Mouse (Mus musculus) heart, adult 2 months (tissue): Measurements from ENCODE around the gene Csf2rb2. TPM values are rescaled to one million over a fixed set of nuclear protein-coding genes. Genes with fewer than 3 reads are reported as not detected.

Source experiments
- DNase-seq, 2 experiments: peaks; one replicate each; pipeline ENCODE4 v3.0.0; 2021
- H3K27ac ChIP-seq: fragments of 200-600 bp; 2 replicates; pipeline ENCODE4 v1.8.1; 2022
- H3K27me3 ChIP-seq: fragments of 200-500 bp; 2 replicates; pipeline ENCODE4 v1.6.1; 2012; ENCODE audit warnings: mild to moderate bottlenecking, low read length, inconsistent platforms, mixed read lengths; ENCODE audit not compliant: control insufficient read depth, insufficient read depth
- H3K36me3 ChIP-seq: fragments of 200-500 bp; 2 replicates; pipeline ENCODE4 v1.6.1; 2012; ENCODE audit warnings: low read length, inconsistent platforms; ENCODE audit not compliant: control insufficient read depth, insufficient read depth
- H3K4me1 ChIP-seq: fragments of 200-500 bp; 2 replicates; pipeline ENCODE4 v1.6.1; 2011; ENCODE audit warnings: low read length; ENCODE audit not compliant: control insufficient read depth, insufficient read depth
- H3K4me3 ChIP-seq: fragments of 200-600 bp; 2 replicates; pipeline ENCODE4 v1.8.1; 2022
- H3K79me2 ChIP-seq: fragments of 200-500 bp; replicated peaks from 2 replicates; pipeline ENCODE4 v1.6.1; 2012; ENCODE audit warnings: mild to moderate bottlenecking, inconsistent platforms, low read length, moderate library complexity, mixed read lengths; ENCODE audit not compliant: control insufficient read depth, insufficient read depth
- H3K9ac ChIP-seq: fragments of 200-500 bp; 2 replicates; pipeline ENCODE4 v1.6.1; 2012; ENCODE audit warnings: low read depth, mild to moderate bottlenecking, control low read depth, inconsistent platforms, low read length, mixed read lengths
- CTCF ChIP-seq: fragments of 200-600 bp; IDR thresholded peaks from 2 replicates; pipeline ENCODE4 v1.8.1; 2022; ENCODE audit warnings: antibody characterized with exemption, mild to moderate bottlenecking, moderate library complexity
- EP300 ChIP-seq: fragments of 200-500 bp; IDR thresholded peaks from 2 replicates; pipeline ENCODE4 v1.6.1; 2011; ENCODE audit warnings: low read depth, low read length, control low read depth; ENCODE audit not compliant: insufficient read depth
- POLR2A ChIP-seq: fragments of 200-500 bp; IDR thresholded peaks from 2 replicates; pipeline ENCODE4 v1.6.1; 2011; ENCODE audit warnings: mild to moderate bottlenecking, low read depth, low read length, control low read depth; ENCODE audit not compliant: insufficient read depth
- WGBS: fragments of 180-500 bp; shearing (Covaris S2); methylation state at CpG from one replicate; pipeline ENCODE4 v1.1.7; 2018; 5-methylcytosine and 5-hydroxymethylcytosine counted together
- intact Hi-C: fragments of 180-260 bp; cut with DNase I; formaldehyde crosslinking; loops from one replicate; pipeline ENCODE4 v1.15.1; 2025
- polyA plus RNA-seq: library from polyadenylated mRNA; depleted of rRNA; stranded (reverse); fragments of >200 nt; gene quantifications from 2 replicates; pipeline ENCODE4 v1.2.3, GENCODE M21; 2012
- total RNA-seq, 2 experiments: library from RNA; stranded (reverse); gene quantifications; 2 replicates each; pipeline ENCODE4 v1.2.3; 2021

The Csf2rb2 gene
- total and polyA plus RNA-seq, 3 experiments: 0.75 to 1.6 (median 0.84) TPM

DNA sequence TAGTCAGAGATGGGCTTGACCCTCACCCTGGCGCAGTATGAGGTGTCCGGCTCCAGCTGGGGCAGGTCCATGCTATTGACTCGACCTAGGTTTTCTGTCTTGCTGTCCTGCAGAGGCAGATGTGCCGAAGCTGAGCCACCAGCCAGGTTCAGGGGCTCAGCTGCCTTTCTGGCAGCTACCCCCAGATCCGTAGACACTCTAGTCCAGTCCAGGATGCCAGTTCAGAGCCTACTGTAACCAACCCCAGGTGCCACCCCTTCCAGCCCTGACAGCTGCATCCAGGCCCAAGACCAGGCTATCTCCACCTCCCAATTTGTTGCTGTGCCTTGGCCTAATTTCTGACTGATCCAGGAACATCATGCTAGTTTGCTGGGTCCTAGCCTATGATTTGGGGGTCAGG lies 17.6 kb downstream of the Csf2rb2 start:
- no peak for DNase-seq
- Histone ChIP-seq H3K79me2 (no peaks in the 10 kb centered on the region), H3K4me3 (no peak overlapping the region), H3K27ac (no peak overlapping the region), H3K9ac (no peak overlapping the region), H3K36me3 (no peaks in the 10 kb centered on the region), H3K27me3 (no peaks in the 10 kb centered on the region), H3K4me1 (peaks cover 3% of the 10 kb centered on the region; the same call in 1 of the 2 replicates)
- WGBS: 93% methylated on average over 5 of the region's 5 CpGs
- intact Hi-C loops: no loop called here
- no peak for TF ChIP-seq CTCF
- no peak for TF ChIP-seq EP300
- TF ChIP-seq POLR2A: no peak

DNA sequence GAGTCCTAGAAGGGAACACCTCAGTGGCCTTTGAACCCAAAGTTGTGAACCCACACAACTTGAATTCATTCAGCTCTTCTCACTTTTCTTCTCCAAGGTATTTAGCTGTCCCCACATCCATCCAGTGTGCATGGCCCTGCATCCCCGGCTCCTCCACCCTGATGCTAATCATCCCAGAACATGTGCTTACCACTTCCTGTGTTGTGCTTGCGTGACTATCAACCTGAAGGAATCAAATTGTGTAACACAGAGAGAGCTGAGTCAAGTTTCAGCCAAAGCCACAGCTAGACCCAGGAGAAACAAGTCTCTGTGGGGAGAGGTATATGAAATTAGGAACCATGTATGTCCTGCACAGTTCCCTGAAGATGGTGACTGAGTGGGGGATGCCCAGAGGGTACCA lies 27.2 kb downstream of the Csf2rb2 start:
- no peak for TF ChIP-seq CTCF
- TF ChIP-seq POLR2A: no peak
- no peak for TF ChIP-seq EP300
- Histone ChIP-seq H3K4me3 (no peak overlapping the region), H3K9ac (no peak overlapping the region), H3K79me2 (no peaks in the 10 kb centered on the region), H3K27me3 (no peaks in the 10 kb centered on the region), H3K4me1 (no peaks in the 10 kb centered on the region; the same call in 1 of the 2 replicates), H3K36me3 (no peaks in the 10 kb centered on the region), H3K27ac (no peak overlapping the region)
- WGBS: 28% methylated on average over 2 of the region's 2 CpGs
- intact Hi-C loops: no loop called here
- DNase-seq: no peak

DNA sequence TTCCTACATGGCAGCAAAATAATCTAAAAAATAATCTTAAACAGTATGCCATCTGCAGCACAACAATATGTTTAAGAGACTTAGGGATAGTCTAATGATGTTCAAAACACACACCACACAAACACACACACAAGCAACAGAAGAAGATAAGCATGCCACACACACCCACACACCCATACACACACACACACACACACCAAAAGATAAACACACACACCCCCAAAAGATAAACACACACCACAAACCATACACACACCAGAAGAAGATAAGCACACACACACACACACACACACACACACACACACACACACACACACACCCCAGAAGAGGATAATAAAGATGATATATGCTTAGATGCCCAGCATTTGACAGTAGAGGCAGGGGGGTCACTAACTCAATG lies 34.3 kb downstream of the Csf2rb2 start:
- Histone ChIP-seq H3K27me3 (no peaks in the 10 kb centered on the region), H3K79me2 (no peaks in the 10 kb centered on the region), H3K27ac (no peak overlapping the region), H3K4me1 (peaks cover 4% of the 10 kb centered on the region), H3K36me3 (no peaks in the 10 kb centered on the region; the same call in 1 of the 2 replicates), H3K9ac (no peak overlapping the region), H3K4me3 (no peak overlapping the region)
- no peak for TF ChIP-seq EP300
- no peak for TF ChIP-seq CTCF
- no peak for TF ChIP-seq POLR2A
- no peak for DNase-seq
- intact Hi-C loops: no loop called here

DNA sequence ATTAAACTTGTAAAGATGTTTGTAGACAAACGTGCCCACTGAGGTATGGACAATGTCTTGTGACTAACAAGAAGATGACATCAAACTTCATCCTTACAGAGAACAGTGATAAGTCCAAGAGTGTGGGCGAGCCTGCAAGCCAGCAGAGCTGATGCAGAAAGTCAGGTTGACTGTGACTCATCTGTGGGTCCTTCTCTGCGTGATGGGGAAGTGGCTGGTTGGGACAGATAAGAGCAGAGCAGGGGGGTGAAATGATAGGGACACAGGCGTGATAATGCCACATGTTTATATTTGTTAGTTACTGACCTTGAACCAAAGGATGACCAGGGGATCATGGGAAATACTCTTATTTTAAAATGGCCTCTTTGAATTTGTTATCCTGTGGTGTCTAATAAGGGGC lies 37.7 kb downstream of the Csf2rb2 start:
- WGBS: 17% methylated on average over 4 of the region's 4 CpGs
- TF ChIP-seq POLR2A: no peak
- TF ChIP-seq EP300: peak; percentile 70
- H3K4me3 ChIP-seq: no peak overlapping the region
- no peak overlapping the region for H3K9ac ChIP-seq
- H3K4me1 ChIP-seq: peaks cover 4% of the 10 kb centered on the region
- no peaks in the 10 kb centered on the region; the same call in 1 of the 2 replicates for H3K36me3 ChIP-seq
- H3K27me3 ChIP-seq: no peaks in the 10 kb centered on the region
- H3K27ac ChIP-seq: peak overlapping the region; percentile 23
- no peak for DNase-seq
- intact Hi-C loops: no loop called here
- no peaks in the 10 kb centered on the region for H3K79me2 ChIP-seq

DNA sequence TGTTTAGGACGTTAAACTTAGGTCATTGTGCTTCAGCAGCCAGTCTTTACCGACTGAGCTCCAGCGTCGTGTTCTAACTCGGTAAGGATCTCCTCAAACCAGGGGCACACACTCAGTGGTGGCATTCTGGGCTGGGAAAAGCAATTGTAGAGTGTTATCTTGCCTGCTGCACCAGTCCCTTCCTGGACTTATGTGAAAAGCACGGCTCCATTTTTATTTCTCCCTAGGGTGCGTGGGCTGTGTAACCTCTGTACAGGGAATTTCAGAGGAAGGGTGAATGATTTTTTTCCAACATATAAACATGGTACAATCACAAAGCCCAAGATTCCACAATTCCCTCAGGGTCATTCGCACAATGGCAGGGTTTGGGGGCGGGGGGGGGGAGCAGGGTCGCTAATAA lies 38.1 kb downstream of the Csf2rb2 start:
- DNase-seq: no peak
- H3K9ac ChIP-seq: no peak overlapping the region
- TF ChIP-seq POLR2A: no peak
- no peak for TF ChIP-seq CTCF
- TF ChIP-seq EP300: no peak
- no peak overlapping the region for H3K4me3 ChIP-seq
- intact Hi-C loops: no loop called here
- peak overlapping the region; percentile 45 for H3K27ac ChIP-seq
- H3K27me3 ChIP-seq: no peaks in the 10 kb centered on the region
- H3K79me2 ChIP-seq: no peaks in the 10 kb centered on the region
- 29% methylated on average over 10 of the region's 10 CpGs for whole genome bisulfite sequencing
- peaks cover 4% of the 10 kb centered on the region for H3K4me1 ChIP-seq
- no peaks in the 10 kb centered on the region; the same call in 1 of the 2 replicates for H3K36me3 ChIP-seq

DNA sequence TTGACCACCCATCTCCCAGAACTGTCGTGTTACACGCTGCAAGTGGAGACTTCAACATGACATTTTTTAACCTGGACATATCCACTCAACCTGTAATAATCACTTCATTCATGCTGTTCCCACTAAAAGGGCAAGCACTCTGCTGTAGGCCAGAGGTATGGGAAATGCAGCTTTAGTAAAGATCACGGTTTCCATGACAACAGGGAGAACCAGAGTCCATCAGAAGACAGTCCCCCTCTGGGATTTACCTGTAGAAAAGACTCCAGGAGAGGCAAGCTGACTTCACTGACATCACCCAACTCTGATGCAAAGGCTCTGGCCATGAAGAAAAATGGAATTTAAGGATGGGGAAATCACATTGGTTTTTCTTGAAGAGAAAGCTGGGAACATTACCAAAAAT lies 42.2 kb downstream of the Csf2rb2 start:
- intact Hi-C loops: no loop called here
- no peak for DNase-seq
- Histone ChIP-seq H3K27ac (no peak overlapping the region), H3K36me3 (no peaks in the 10 kb centered on the region; the same call in 1 of the 2 replicates), H3K4me1 (peaks cover 8% of the 10 kb centered on the region), H3K27me3 (no peaks in the 10 kb centered on the region), H3K4me3 (no peak overlapping the region), H3K79me2 (no peaks in the 10 kb centered on the region), H3K9ac (no peak overlapping the region)
- WGBS: 82% methylated on average over 3 of the region's 3 CpGs
- TF ChIP-seq EP300 (no peak), CTCF (no peak), POLR2A (no peak)
